14 mouse cellular contexts compared by ENCODE assay signal in the genomic region with DNA sequence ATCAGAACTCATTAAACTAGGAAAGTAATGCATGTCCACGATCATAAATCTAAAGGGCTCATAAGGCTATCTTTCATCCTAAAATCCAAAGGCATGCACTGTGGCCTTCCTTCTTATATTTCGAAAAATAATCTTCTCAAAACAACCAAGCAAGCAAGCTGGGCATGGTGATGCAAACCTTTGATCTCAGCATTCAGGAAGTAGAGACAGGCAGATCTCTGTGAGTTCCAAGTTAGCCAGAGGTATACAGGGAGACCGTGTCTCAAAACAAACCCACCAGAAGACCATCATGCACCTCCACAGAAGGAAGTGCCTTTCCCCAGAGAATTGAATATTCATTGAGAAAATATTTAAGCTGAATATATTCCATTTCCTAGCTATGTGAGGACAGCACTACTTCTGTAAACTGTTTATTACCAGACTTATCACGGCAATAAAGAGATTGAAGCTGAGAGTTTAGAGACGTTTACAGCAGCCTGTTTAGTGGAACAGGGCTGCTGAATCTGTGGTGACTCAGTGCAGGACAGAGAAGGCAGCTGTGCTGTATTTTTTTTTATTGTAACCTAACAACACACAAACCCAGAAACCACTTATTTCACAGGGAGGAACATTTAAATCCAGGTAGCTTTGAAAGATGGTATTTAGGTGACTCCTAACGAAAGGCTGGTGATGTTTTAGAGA.
"Had no signal": no experiment of that assay in that cellular context is flagged by ENCODE, and none has a peak within 500 bp of the region (broad histone marks: within the 10 kb centered on the region; RNA-seq: fewer than 3 reads in every experiment).

No protein-coding gene starts in this region.

- H3K4me3 ChIP-seq: limb, embryonic 10.5 days; liver, embryonic 15.5 days; midbrain, embryonic 13.5 days had no signal

- H3K9ac ChIP-seq: liver, embryonic 15.5 days; midbrain, embryonic 13.5 days had no signal

- H3K36me3 ChIP-seq: liver, embryonic 15.5 days had no signal

- H3K9me3 ChIP-seq: limb, embryonic 10.5 days; liver, embryonic 15.5 days; midbrain, embryonic 13.5 days had no signal

- H3K4me2 ChIP-seq: liver, embryonic 11.5 days; liver, embryonic 15.5 days; midbrain, embryonic 13.5 days had no signal

- DNase-seq: kidney, adult 9 months; kidney, postnatal 10 days; kidney, postnatal 4 days; lung, adult 2 months; lung, postnatal 36 days; retina, postnatal 1 day; right cerebral cortex, postnatal 4 days; thymus, adult 18-20 months; thymus, postnatal 36 days had no signal

- H3K27ac ChIP-seq: limb, embryonic 10.5 days; liver, embryonic 15.5 days; midbrain, embryonic 13.5 days had no signal

- H3K27me3 ChIP-seq: liver, embryonic 15.5 days; midbrain, embryonic 13.5 days had no signal

- ATAC-seq: lung, postnatal 0 days; midbrain, embryonic 13.5 days had no signal
